Mouse (Mus musculus) myocyte (in vitro differentiated cells): ENCODE data around the gene Gm49342.

Experiments
- POLR2A ChIP-seq: IDR thresholded peaks from one replicate; pipeline ENCODE4 v1.6.1; 2011; ENCODE audit warnings: low read depth, mild to moderate bottlenecking, control low read depth, moderate library complexity; ENCODE audit not compliant: insufficient read length
- USF1 ChIP-seq: IDR thresholded peaks from one replicate; pipeline ENCODE4 v1.6.1; 2011; ENCODE audit warnings: low read depth, mild to moderate bottlenecking, control low read depth, moderate library complexity

- TF ChIP-seq USF1 = no peak
- no peak for TF ChIP-seq POLR2A
These were observed 24.1 kb downstream of the Gm49342 start for GRCm38 (mm10) chr14:50968216-50968980.
